Mouse (Mus musculus): Measurements from ENCODE around the gene Mipol1.
A peak's percentile ranks its signal among the peaks of the same experiment; 100 is the strongest.
"Not testable (repeated sequence)": the region's sequence is repeated elsewhere in the genome, so short reads cannot be mapped to it uniquely, and the experiment has no call there.

Mipol1 gene

GRCm38 (mm10) chr12:57428243-57428642, 198.0 kb downstream of the Mipol1 start:
- no peak for DNase-seq (ENCODE audit: low read depth, low spot score)

GRCm38 (mm10) chr12:57428767-57429166, 198.5 kb downstream of the Mipol1 start:
- no peak for DNase-seq (ENCODE audit: low read depth, low spot score)

DNA sequence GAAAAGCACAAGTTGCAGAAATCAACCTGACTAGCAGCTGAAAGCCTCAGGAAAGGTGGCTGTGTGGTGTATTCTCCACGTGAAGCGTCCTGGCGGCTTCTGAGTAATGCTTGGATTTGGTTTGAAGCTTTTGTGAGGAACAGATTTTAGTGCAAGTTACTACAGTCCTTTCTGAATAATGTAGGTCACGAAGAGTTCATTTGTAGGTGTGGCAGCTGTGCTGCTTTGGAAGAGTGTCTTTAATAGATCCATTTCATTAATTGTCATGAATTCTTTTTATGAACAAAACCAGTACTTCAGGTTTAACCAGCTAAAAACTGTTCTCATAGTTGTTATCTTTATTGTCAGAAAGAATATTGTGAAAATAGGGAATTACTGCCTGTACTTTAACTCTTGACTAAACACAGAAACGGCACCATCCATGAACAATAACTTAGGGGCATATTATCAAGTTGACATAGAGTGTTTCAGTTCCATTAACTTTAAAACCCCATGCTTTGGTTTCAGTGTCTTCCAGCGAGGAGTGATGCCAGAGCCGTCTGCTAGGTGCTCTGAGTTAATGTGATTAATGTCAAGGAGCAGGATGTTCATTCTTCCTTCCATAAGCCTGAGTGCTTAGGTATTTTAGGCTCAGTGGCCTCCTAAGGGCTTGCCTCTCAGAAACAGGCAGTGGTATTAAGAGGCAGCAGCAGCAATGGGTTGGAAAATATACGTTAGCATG, 206.9 kb downstream of the Mipol1 start:
- DNase-seq (ENCODE audit: low read depth, low spot score): not testable (repeated sequence)

GRCm38 (mm10) chr12:57444281-57444903, 214.2 kb downstream of the Mipol1 start:
- no peak for DNase-seq (ENCODE audit: low read depth, low spot score)

DNA sequence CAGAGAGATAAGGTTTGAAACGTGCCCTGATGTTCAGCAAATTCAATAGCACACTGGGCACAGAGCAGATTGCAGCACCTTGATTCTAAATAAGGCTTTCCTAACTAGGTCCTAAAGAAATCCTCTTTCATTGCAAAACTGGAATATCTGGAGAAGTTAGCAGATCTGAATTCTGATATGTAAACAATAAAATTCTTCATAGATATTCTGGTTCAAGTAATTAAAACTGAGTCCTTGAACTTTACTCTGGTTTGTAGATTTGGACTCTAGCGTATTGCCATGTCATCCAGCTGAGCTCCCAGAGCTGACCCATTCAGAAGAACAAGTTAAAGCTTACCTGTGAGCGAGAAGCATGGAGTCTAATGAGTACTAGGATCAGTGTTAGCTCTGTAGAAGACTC, 217.1 kb downstream of the Mipol1 start:
- DNase-seq (ENCODE audit: low read depth, low spot score): no peak

DNA sequence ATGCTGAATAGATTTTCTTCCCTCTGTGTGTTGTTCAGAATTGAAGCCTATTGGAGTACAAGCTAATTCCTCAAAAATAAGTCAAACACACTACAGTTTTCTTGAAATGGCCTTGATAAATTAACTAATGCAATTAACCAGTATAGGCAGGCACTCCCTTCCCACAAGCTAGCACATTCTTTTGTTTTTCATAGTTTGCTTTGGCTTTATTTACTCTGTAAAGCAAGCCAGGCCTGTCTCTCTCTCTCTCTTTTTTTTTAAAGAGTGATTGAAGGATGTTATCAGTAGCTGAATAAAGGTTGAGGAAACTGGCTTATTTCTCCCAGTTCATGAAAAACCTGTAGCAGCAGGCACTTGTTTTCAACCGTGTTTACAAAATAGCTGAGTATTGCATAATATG, 219.1 kb downstream of the Mipol1 start:
- DNase-seq (ENCODE audit: low read depth, low spot score): no peak

- DNase-seq (ENCODE audit: low read depth, low spot score): no peak
These were observed 219.9 kb downstream of the Mipol1 start for GRCm38 (mm10) chr12:57450017-57450583.

DNA sequence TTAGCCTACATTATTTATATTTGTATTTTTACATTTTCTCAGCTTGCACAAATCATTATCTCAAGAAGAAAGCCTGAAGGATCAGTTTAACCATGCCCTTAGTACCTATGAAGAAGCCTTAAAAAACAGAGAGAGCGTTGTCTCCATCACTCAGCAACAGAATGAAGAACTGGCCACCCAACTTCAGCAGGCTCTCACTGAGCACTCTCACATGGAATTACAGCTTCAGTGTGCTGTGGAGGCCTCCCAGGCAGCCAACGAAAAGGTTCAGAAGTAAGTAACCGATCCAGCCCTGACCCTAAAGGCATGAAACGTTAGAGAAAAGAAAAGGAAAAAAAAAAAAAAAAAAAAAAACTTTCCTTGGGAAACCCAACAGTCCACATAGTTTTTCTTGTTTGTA, 226.7 kb downstream of the Mipol1 start:
- no peak for DNase-seq (ENCODE audit: low read depth, low spot score)

DNA sequence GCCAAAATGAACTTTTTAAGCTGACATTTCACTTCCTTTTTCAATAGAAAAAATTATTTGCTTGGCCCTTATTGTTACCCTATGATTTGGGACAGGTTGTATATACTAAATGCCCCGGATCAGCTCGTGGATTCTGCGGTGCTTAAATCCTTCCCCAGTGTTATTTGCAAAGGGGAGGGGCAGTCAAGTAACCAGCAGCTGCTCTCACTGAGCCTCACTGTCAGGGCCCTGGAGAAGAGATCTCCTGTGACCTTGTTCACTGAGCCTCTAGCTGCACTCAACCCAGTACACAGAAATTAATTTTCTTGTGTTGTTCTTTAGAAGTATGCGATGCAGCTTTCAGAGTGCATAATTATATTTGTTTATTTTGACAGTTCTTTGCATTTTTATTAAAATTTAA, 227.1 kb downstream of the Mipol1 start:
- no peak for DNase-seq (ENCODE audit: low read depth, low spot score)

DNA sequence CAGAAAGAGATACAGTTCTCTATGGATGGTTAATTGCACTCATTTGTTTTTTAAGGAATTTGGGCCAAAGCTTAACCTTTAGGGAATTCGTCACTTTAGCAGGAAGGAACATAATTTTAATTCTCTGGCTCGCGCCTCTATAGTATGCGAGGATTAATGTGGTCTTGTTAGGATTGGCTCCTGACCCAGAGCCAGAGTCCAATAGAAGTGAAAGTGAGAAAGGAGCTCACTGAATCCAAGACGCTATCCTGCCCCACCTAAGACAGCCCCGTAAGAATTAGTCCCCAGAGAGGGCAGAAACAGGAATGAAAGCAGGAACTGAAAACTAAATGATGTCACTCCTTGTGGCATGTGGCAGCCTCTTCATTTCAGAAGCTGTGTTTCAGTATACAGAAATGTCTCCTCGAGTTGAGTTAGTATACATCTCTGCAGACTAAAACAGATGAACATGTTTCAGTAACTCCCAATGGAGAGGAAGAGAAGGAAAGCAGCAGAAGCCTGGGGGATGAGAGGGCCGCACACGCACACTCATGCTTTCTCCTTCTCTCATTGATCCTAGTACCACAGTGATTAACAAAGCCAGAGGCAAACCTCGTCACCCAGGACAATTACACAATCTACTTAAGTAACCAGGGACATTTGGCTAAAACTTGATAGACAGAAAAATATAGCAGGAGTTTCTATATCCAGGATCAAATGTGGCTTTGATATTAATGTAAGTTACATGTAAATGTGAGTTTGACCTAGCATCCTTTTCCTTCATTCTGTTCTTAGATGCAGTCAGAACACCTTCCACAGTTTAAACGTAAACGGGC, 234.5 kb downstream of the Mipol1 start:
- DNase-seq (ENCODE audit: low read depth, low spot score): no peak

DNA sequence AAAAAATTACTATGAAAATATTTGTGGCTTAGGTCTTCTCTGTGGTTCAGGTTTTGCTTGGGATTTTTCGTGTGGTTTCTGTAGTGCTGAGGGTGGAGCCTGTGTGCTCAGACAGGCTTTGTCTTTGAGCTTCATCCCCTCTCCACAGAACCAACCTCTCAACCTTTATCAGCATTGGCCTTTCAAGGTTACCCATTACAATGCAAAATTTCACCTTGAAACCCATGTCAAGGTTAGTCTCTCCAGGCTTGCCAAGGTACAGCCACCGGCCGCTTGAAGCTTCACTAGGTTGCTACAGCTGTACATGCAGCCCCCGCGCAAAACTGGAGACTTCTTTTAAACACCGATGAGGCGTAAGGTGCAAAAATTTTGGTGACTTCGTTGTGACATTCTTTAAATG, 241.6 kb downstream of the Mipol1 start:
- peak; percentile 4 for DNase-seq (ENCODE audit: low read depth, low spot score)

- no peak for DNase-seq (ENCODE audit: low read depth, low spot score)
These were observed 246.6 kb downstream of the Mipol1 start for GRCm38 (mm10) chr12:57476876-57477275.

DNA sequence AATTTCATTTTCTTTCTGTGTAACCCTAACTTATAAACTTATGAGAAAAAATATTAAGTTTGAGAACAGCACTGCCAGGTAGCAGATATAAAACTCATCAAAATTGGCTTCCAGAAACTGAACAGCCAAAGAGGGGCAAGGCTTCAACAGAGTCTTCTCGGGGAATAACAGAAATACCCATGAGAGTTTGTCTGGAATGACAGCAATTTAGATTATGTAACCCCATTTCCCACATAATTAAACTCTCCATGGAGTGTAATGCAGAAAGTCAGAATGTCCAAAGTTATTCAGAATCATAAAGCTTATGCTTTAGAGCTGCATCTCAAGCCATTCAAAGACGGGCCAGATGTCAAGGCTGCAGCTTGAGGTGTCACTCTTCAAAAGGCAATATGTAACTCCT, 251.6 kb downstream of the Mipol1 start:
- no peak for DNase-seq (ENCODE audit: low read depth, low spot score)

- no peak for DNase-seq (ENCODE audit: low read depth, low spot score)
These were observed 266.3 kb downstream of the Mipol1 start for GRCm38 (mm10) chr12:57496347-57497119.

DNA sequence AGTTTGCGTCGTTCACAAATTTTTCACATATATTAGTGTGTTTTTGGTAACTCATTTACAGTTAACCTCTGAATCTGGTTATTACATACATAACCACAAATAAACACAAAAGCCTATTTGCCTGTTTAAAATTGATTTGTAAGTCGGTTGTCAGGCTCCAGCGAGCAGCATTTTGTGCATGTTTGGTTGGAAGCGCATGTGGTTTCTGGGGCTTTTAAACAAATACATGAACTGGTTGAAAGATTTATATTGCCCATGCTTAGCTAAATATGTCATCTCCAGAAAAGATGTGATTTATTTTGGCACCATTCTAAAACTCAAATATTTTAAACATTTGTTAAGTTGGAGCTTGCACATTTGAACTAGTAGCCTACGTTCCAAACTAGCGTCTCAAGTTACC, 270.0 kb downstream of the Mipol1 start:
- DNase-seq (ENCODE audit: low read depth, low spot score): no peak

GRCm38 (mm10) chr12:57505329-57505728, 275.1 kb downstream of the Mipol1 start:
- no peak for DNase-seq (ENCODE audit: low read depth, low spot score)

GRCm38 (mm10) chr12:57508938-57509337, 278.7 kb downstream of the Mipol1 start:
- DNase-seq (ENCODE audit: low read depth, low spot score): no peak

DNA sequence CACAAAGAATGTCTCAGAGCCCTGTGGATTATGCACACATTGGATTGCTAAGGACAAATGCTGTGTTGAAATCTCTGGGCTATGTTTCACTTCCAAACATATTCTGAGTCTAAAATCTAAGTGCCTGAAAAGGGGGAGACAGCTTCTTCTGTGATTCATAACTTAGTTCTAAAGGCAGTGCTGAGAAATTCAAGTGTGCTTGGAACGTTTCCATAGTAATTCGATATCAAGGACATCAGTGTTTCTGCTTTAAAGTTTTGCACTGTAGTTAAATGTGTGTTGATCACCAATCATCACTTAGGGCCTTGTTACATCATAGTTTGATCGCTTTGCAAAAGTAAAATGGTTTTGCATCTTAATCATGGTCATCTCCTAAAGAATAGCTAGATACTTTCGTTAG, 279.5 kb downstream of the Mipol1 start:
- DNase-seq (ENCODE audit: low read depth, low spot score): no peak

DNA sequence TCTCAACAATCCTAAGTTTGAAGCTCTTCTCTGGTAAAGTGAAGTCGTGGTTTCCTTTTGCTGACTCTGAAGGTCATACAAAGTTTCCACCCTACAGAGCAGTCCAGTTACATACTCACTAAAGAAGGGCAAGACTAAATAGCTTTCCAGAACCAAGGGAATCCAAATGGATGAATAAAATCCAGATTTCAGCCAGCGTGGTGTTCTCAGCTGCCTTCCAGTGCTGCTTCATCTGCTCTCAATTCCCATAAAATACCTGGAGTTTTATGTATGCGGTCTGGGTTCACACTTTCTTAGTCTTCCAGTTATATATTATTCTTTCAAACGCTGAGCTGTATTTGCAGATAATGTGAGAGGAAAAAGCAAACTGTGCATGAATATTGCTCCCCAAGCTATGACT, 280.9 kb downstream of the Mipol1 start:
- DNase-seq (ENCODE audit: low read depth, low spot score): no peak

DNA sequence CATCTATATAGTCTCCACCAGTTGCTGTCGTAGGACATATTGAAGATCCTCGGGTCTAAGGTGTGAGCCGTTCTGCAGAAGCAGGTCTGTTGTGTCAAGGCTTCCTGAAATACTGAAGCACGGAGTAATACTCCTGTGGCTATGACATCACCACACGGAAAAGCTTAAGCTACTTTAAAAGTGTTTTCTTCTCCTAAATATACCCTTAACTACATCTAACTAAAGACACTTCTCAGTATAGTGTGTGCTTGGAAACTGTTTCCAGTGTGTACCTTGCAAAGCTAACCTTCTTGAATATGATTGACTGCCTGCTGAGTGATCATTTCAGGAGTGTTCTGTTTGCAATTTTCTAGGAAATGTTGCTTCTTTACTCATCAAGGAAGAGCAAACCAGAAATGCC, 281.3 kb downstream of the Mipol1 start:
- DNase-seq (ENCODE audit: low read depth, low spot score): no peak

DNA sequence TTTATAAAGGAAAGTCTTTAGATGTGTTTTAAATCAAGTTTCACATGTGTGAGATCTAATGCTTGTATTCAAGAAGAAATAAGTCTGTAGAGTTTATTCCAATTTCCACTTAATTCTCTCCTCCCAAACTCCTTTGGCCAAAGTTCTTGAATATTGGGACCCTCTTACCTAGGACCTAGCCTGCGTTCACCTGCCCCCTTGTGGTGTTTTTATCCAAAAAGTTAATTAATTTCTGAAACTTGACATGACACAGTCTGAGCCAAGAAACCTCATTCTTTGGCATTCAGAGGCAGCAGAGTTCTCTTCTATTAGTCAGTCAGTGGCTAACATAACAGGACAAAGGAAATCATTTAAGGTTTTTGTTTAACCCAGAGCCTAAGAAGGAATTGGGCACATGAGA, 284.3 kb downstream of the Mipol1 start:
- DNase-seq (ENCODE audit: low read depth, low spot score): no peak
